Mouse (Mus musculus) gastrocnemius, postnatal 36 days (tissue): ENCODE data around the gene Pik3cb. TPM values are rescaled to one million over a fixed set of nuclear protein-coding genes. Genes with fewer than 3 reads are reported as not detected.

Experiments
- DNase-seq, 2 experiments: peaks; one replicate each; pipeline ENCODE4 v3.0.0; 2022
- intact Hi-C: fragments of 180-260 bp; cut with DNase I; formaldehyde crosslinking; loops from one replicate; pipeline ENCODE4 v1.15.1; 2025
- total RNA-seq, 2 experiments: library from RNA; stranded (reverse); gene quantifications; 2 replicates each; pipeline ENCODE4 v1.2.3; 2021

Pik3cb gene
- total RNA-seq, 2 experiments from 2014 or later, result 5.1 to 5.2 TPM

GRCm38 (mm10) chr9:99152699-99153490 lies 12.5 kb upstream of the Pik3cb start:
- DNase-seq, result no peak
- intact Hi-C loops, result no loop called here

GRCm38 (mm10) chr9:99146855-99147735 lies 6.7 kb upstream of the Pik3cb start:
- intact Hi-C loops, result no loop called here
- no peak for DNase-seq

GRCm38 (mm10) chr9:99145756-99146155 lies 5.3 kb upstream of the Pik3cb start:
- DNase-seq, result no peak
- intact Hi-C loops, result no loop called here

GRCm38 (mm10) chr9:99144416-99144989 lies 4.1 kb upstream of the Pik3cb start:
- DNase-seq, result no peak
- intact Hi-C loops, result loop anchor here (5.0 kb wide), 2 partner anchors 98 to 233 kb away; partner anchors contain the start of gene Cep70

GRCm38 (mm10) chr9:99141618-99142017 lies 1.2 kb upstream of the Pik3cb start:
- intact Hi-C loops, result loop anchor here (5.0 kb wide), 2 partner anchors 101 to 236 kb away; partner anchors contain the start of gene Cep70
- no peak for DNase-seq

- intact Hi-C loops, result loop anchor here (5.0 kb wide), 2 partner anchors 101 to 236 kb away; partner anchors contain the start of gene Cep70
- DNase-seq, result no peak
Observed at GRCm38 (mm10) chr9:99141171-99141570, 750 bp upstream of the Pik3cb start.

GRCm38 (mm10) chr9:99139194-99140023 lies 1.0 kb downstream of the Pik3cb start:
- intact Hi-C loops, result loop anchor here (5.0 kb wide), 2 partner anchors 103 to 238 kb away; partner anchors contain the start of gene Cep70
- DNase-seq, result peak; percentile 5 to 30

GRCm38 (mm10) chr9:99137301-99137700 lies 3.1 kb downstream of the Pik3cb start:
- no peak for DNase-seq
- intact Hi-C loops, result no loop called here

GRCm38 (mm10) chr9:99131951-99132470 lies 8.4 kb downstream of the Pik3cb start:
- no peak for DNase-seq
- intact Hi-C loops, result no loop called here

GRCm38 (mm10) chr9:99131119-99131518 lies 9.3 kb downstream of the Pik3cb start:
- no peak for DNase-seq
- intact Hi-C loops, result no loop called here

GRCm38 (mm10) chr9:99127578-99127977 lies 12.8 kb downstream of the Pik3cb start:
- DNase-seq, result no peak
- intact Hi-C loops, result no loop called here

GRCm38 (mm10) chr9:99122749-99123148 lies 17.7 kb downstream of the Pik3cb start:
- intact Hi-C loops, result no loop called here
- DNase-seq, result no peak

- no peak for DNase-seq
- intact Hi-C loops, result no loop called here
Observed at GRCm38 (mm10) chr9:99112409-99112808, 28.0 kb downstream of the Pik3cb start.

GRCm38 (mm10) chr9:99111085-99111484 lies 29.3 kb downstream of the Pik3cb start:
- intact Hi-C loops, result no loop called here
- no peak for DNase-seq

GRCm38 (mm10) chr9:99110213-99110612 lies 30.2 kb downstream of the Pik3cb start:
- DNase-seq, result no peak
- intact Hi-C loops, result no loop called here

- intact Hi-C loops, result no loop called here
- DNase-seq, result no peak
Observed at GRCm38 (mm10) chr9:99109585-99109984, 30.8 kb downstream of the Pik3cb start.

GRCm38 (mm10) chr9:99104449-99104848 lies 36.0 kb downstream of the Pik3cb start:
- DNase-seq, result no peak
- intact Hi-C loops, result loop anchor here (5.0 kb wide), 1 partner anchor 687 kb away; no protein-coding TSS in a partner anchor

GRCm38 (mm10) chr9:99103865-99104264 lies 36.6 kb downstream of the Pik3cb start:
- intact Hi-C loops, result loop anchor here (5.0 kb wide), 1 partner anchor 687 kb away; no protein-coding TSS in a partner anchor
- no peak for DNase-seq

GRCm38 (mm10) chr9:99098482-99099129 lies 41.8 kb downstream of the Pik3cb start:
- no peak for DNase-seq
- intact Hi-C loops, result no loop called here
